In genomic region chr14:62759771-62760320, GRCm38 (mm10) we compare ENCODE assay signal across 8 mouse cellular contexts. TPM values are rescaled to one million over a fixed set of nuclear protein-coding genes. Genes with fewer than 3 reads are reported as not detected.
A peak's percentile ranks its signal among the peaks of the same experiment; 100 is the strongest.
DNase-seq lines count a peak whose midpoint lies in the region; ATAC-seq and TF ChIP-seq lines count a peak whose summit lies in the region.

No protein-coding gene starts in this region.

- peak overlapping the region; percentile 81; the same call in 1 of the 2 replicates for H3K4me2 ChIP-seq in CH12.LX (ENCODE audit: insufficient read depth, low read depth, poor library complexity, severe bottlenecking)
- H3K4me2 ChIP-seq in forebrain, embryonic 14.5 days (ENCODE audit: low read length), result peak overlapping the region; percentile 82
- H3K4me2 ChIP-seq in neural tube, embryonic 14.5 days (ENCODE audit: low read depth, low read length), result peak overlapping the region; percentile 72

- WGBS in forebrain, embryonic 14.5 days, result 0% methylated on average over 34 of the region's 38 CpGs
- WGBS in neural tube, embryonic 14.5 days, result under 1% methylated on average over 36 of the region's 38 CpGs

- peaks cover 12% of the 10 kb centered on the region; the same call in 1 of the 2 replicates for H3K79me2 ChIP-seq in CH12.LX (replicated peaks; ENCODE audit: control insufficient read depth, extremely low read depth, insufficient read depth, poor library complexity, severe bottlenecking)

- TF ChIP-seq EP300 in CH12.LX (IDR thresholded peaks at IDR 0.05; ENCODE audit: low read length), result no peak

- intact Hi-C loops in heart, postnatal 14 days (cut with DNase I), result loop anchor here (2.0 to 10.0 kb wide), 3 partner anchors 121 to 205 kb away; partner anchors contain the start of gene Fam124a

- H3K9ac ChIP-seq in CH12.LX (ENCODE audit: insufficient read depth, low read depth), result peak overlapping the region; percentile 94
- H3K9ac ChIP-seq in forebrain, embryonic 14.5 days (ENCODE audit: low read length), result peak overlapping the region; percentile 95
- peak overlapping the region; percentile 94 for H3K9ac ChIP-seq in neural tube, embryonic 14.5 days (replicated peaks; ENCODE audit: low read depth, low read length)

- H3K27me3 ChIP-seq in CH12.LX (replicated peaks), result no peaks in the 10 kb centered on the region
- no peaks in the 10 kb centered on the region for H3K27me3 ChIP-seq in forebrain, embryonic 14.5 days (replicated peaks; ENCODE audit: control insufficient read depth, insufficient read depth, low read length)
- H3K27me3 ChIP-seq in neural tube, embryonic 14.5 days (ENCODE audit: control insufficient read depth, insufficient read depth, low read length), result peaks cover 3% of the 10 kb centered on the region; the same call in 1 of the 2 replicates
- H3K27me3 ChIP-seq in testis, adult 2 months (ENCODE audit: control insufficient read depth, insufficient read depth, low read length), result no peaks in the 10 kb centered on the region

- peak; percentile 71 for TF ChIP-seq POLR2A in CH12.LX (IDR thresholded peaks at IDR 0.05; ENCODE audit: low read depth, low read length)
- 0 out of 2 replicates have a peak, but pooled peaks have one; percentile 34 for TF ChIP-seq POLR2A in testis, adult 2 months (IDR thresholded peaks at IDR 0.05; ENCODE audit: control insufficient read depth, low read depth, low read length)

- peaks cover 0 to 17% of the 10 kb centered on the region in 2 experiments for H3K36me3 ChIP-seq in CH12.LX (replicated peaks in 1 of 2; ENCODE audit: control insufficient read depth in 1 of 2, insufficient read depth in 1 of 2, low read length in 1 of 2)
- H3K36me3 ChIP-seq in forebrain, embryonic 14.5 days (ENCODE audit: control insufficient read depth, insufficient read depth, low read length), result peaks cover 12% of the 10 kb centered on the region
- H3K36me3 ChIP-seq in neural tube, embryonic 14.5 days (ENCODE audit: control insufficient read depth, insufficient read depth, low read length), result peaks cover 4% of the 10 kb centered on the region; the same call in 1 of the 2 replicates
- H3K36me3 ChIP-seq in testis, adult 2 months (ENCODE audit: control insufficient read depth, insufficient read depth, low read length), result peaks cover 4% of the 10 kb centered on the region; the same call in 1 of the 2 replicates

- peak overlapping the region; percentile 75 to 91 (median 78) for H3K4me3 ChIP-seq in CH12.LX (replicated peaks in 1 of 3; ENCODE audit: low read depth in 2 of 3, low read length in 2 of 3, poor library complexity in 1 of 3)
- H3K4me3 ChIP-seq in forebrain, embryonic 14.5 days (ENCODE audit: low read depth, low read length), result peak overlapping the region; percentile 96
- H3K4me3 ChIP-seq in neural tube, embryonic 14.5 days (ENCODE audit: low read depth, low read length), result peak overlapping the region; percentile 79
- peak overlapping the region; percentile 100 for H3K4me3 ChIP-seq in testis, adult 2 months (ENCODE audit: control insufficient read depth, low read depth, low read length)

- TF ChIP-seq RAD21 in CH12.LX (IDR thresholded peaks at IDR 0.05; ENCODE audit: low read depth, low read length), result no peak

- peak; percentile 32 for ATAC-seq in cerebellum, adult (ENCODE audit: insufficient number of reproducible peaks, low FRiP score, low TSS enrichment)
- ATAC-seq in forebrain, embryonic 14.5 days, result peak; percentile 19
- peak; percentile 41 for ATAC-seq in neural tube, embryonic 14.5 days (ENCODE audit: low read depth)

- peak overlapping the region; percentile 79 for H3K27ac ChIP-seq in CH12.LX (ENCODE audit: insufficient read depth, low read depth)
- peak overlapping the region; percentile 97 for H3K27ac ChIP-seq in forebrain, embryonic 14.5 days (ENCODE audit: low read depth, low read length)
- H3K27ac ChIP-seq in neural tube, embryonic 14.5 days (ENCODE audit: low read depth, low read length), result peak overlapping the region; percentile 97
- peak overlapping the region; percentile 82 for H3K27ac ChIP-seq in testis, adult 2 months (ENCODE audit: control insufficient read depth, insufficient read depth, low read depth, low read length)

- dilution Hi-C loops in CH12.LX (cut with MboI; ENCODE audit: extremely low pct_ligation_motif_present, extremely low pct_unique_long_range_greater_than_20kb, low sequenced_read_pairs), result no loop called here

- in situ Hi-C loops in CH12.LX (cut with MboI; ENCODE audit: low pct_ligation_motif_present, low pct_unique_long_range_greater_than_20kb, low sequenced_read_pairs), result no loop called here

- DNase-seq in CH12.LX (ENCODE audit: extremely low read depth), result peak; percentile 68
- peak; percentile 85 for DNase-seq in forebrain, embryonic 14.5 days (ENCODE audit: low spot score)
- DNase-seq in heart, postnatal 14 days, result peak; percentile 73 to 79
- peak; percentile 33 to 71 for DNase-seq in layer of hippocampus, adult 18-20 months (ENCODE audit: low spot score in 2 of 2)
- DNase-seq in lung, adult 18-20 months, result peak; percentile 72 to 73

- no peaks in the 10 kb centered on the region for H3K9me3 ChIP-seq in CH12.LX (replicated peaks; ENCODE audit: low read length)
- no peaks in the 10 kb centered on the region for H3K9me3 ChIP-seq in forebrain, embryonic 14.5 days (replicated peaks; ENCODE audit: control insufficient read depth, low read length)
- no peaks in the 10 kb centered on the region for H3K9me3 ChIP-seq in neural tube, embryonic 14.5 days (ENCODE audit: control insufficient read depth, low read length)

- no peak for TF ChIP-seq CTCF in CH12.LX (conservative IDR thresholded peaks at IDR 0.05 in 1 of 2, IDR thresholded peaks at IDR 0.05 in 1 of 2; ENCODE audit: low read depth in 2 of 2, low read length in 2 of 2)
- TF ChIP-seq CTCF in testis, adult 2 months (IDR thresholded peaks at IDR 0.05; ENCODE audit: control insufficient read depth, insufficient read depth, insufficient replicate concordance, low read depth, low read length), result no peak

- H3K4me1 ChIP-seq in CH12.LX (ENCODE audit: control insufficient read depth in 1 of 2, insufficient read depth in 2 of 2), result peaks cover 0 to 45% of the 10 kb centered on the region in 2 experiments; a peak in 2 of 4 replicates
- H3K4me1 ChIP-seq in forebrain, embryonic 14.5 days (ENCODE audit: control insufficient read depth, insufficient read depth, low read length), result peaks cover 10% of the 10 kb centered on the region; the same call in 1 of the 2 replicates
- peaks cover 10% of the 10 kb centered on the region for H3K4me1 ChIP-seq in neural tube, embryonic 14.5 days (ENCODE audit: control insufficient read depth, insufficient read depth, low read length)
- H3K4me1 ChIP-seq in testis, adult 2 months (ENCODE audit: control insufficient read depth, insufficient read depth, low read length), result no peaks in the 10 kb centered on the region; the same call in 1 of the 2 replicates

TF ChIP-seq in CH12.LX, 34 proteins besides CTCF, POLR2A, EP300 and RAD21:
- TF ChIP-seq MAX (IDR thresholded peaks at IDR 0.05; ENCODE audit: low read length) (peak; percentile 46; the same call in 1 of the 2 replicates), TCF12 (IDR thresholded peaks at IDR 0.05; ENCODE audit: low read depth, low read length) (peak; percentile 51; the same call in 1 of the 2 replicates), ZKSCAN1 (IDR thresholded peaks at IDR 0.05; ENCODE audit: borderline replicate concordance, low read depth, low read length) (no peak), MAFK (IDR thresholded peaks at IDR 0.05; ENCODE audit: insufficient replicate concordance, low read length) (no peak), KAT2A (IDR thresholded peaks at IDR 0.05; ENCODE audit: insufficient replicate concordance, low read length) (no peak), ZMIZ1 (IDR thresholded peaks at IDR 0.05; ENCODE audit: low read depth, low read length) (peak; percentile 19; the same call in 1 of the 2 replicates), NRF1 (IDR thresholded peaks at IDR 0.05; ENCODE audit: low read depth, low read length) (0 out of 2 replicates have a peak, but pooled peaks have one; percentile 27), RCOR1 (conservative IDR thresholded peaks at IDR 0.05; ENCODE audit: low read depth, low read length) (no peak), MAZ (IDR thresholded peaks at IDR 0.05; ENCODE audit: low read depth, low read length) (peak; percentile 59; the same call in 1 of the 2 replicates), JUN (IDR thresholded peaks at IDR 0.05; ENCODE audit: insufficient read depth, low read depth, low read length) (no peak), ZC3H11A (IDR thresholded peaks at IDR 0.05; ENCODE audit: low read depth, low read length) (no peak), HCFC1 (IDR thresholded peaks at IDR 0.05; ENCODE audit: low read depth, low read length) (peak; percentile 58), CHD2 (IDR thresholded peaks at IDR 0.05; ENCODE audit: low read length) (peak; percentile 78), IRF4 (IDR thresholded peaks at IDR 0.05; ENCODE audit: low read depth, low read length) (no peak; the same call in 1 of the 2 replicates), MYC (IDR thresholded peaks at IDR 0.05; ENCODE audit: low read depth, low read length) (no peak), NELFE (IDR thresholded peaks at IDR 0.05; ENCODE audit: low read depth, low read length) (peak; percentile 59; the same call in 1 of the 2 replicates), E2F4 (IDR thresholded peaks at IDR 0.05; ENCODE audit: insufficient replicate concordance, low read depth, low read length) (no peak), TBP (conservative IDR thresholded peaks at IDR 0.05; ENCODE audit: low read depth, low read length) (no peak), ETS1 (conservative IDR thresholded peaks at IDR 0.05; ENCODE audit: low read depth, low read length) (0 out of 2 replicates have a peak, but pooled peaks have one; percentile 4), SIN3A (IDR thresholded peaks at IDR 0.05; ENCODE audit: low read length) (peak; percentile 40; the same call in 1 of the 2 replicates), MXI1 (IDR thresholded peaks at IDR 0.05; ENCODE audit: low read depth, low read length) (peak; percentile 45)

RNA-seq across cellular contexts. Expression of gene Ints6, which starts 1.1 kb away (rescaled TPM):
- total RNA-seq in CH12.LX (2012; rRNA removed) (21.5 and 31.3 TPM in 2 replicates), CH12.LX (2014; rRNA removed) (53.4 and 55.7 TPM in 2 replicates)
- 41.1 and 44.0 TPM in 2 replicates for polyA plus RNA-seq in CH12.LX (2012; ENCODE audit: insufficient read length, low read depth)
- polyA plus RNA-seq in forebrain, embryonic 14.5 days (2014; fragmentation: Nextera tagmentation; extraction: Ambion mirVana), result 15.9 and 22.9 TPM in 2 replicates
- total RNA-seq in heart, postnatal 14 days (2021), result 10 to 100 TPM; 20.6 to 25.6 TPM
- total RNA-seq in layer of hippocampus, adult 18-20 months (2021), result 10 to 100 TPM; 36.7 to 45.7 TPM
- polyA plus RNA-seq in neural tube, embryonic 14.5 days (2014; fragmentation: Nextera tagmentation; extraction: Ambion mirVana), result 19.8 and 22.5 TPM in 2 replicates
- polyA plus RNA-seq in testis, adult 2 months (2012; rRNA removed), result 28.2 and 31.7 TPM in 2 replicates

Comparison
In these comparisons a context has a peak if more than half of its experiments do, and no peak if none do; other contexts are left out.
1. Peak in every context shown above with its lines: DNase-seq, ATAC-seq, H3K4me3 ChIP-seq and H3K27ac ChIP-seq.